Mouse (Mus musculus): ENCODE results near the gene Cfap69. TPM values are rescaled to one million over a fixed set of nuclear protein-coding genes. Genes with fewer than 3 reads are reported as not detected.

Gene Cfap69
- 0.17 TPM for polyA plus RNA-seq (2017; shearing (Covaris generic))

GRCm38 (mm10) chr5:5663655-5664370 is at the start of gene Cfap69:
Gene Cfap69 (minus strand): TSS chr5:5664239.

GRCm38 (mm10) chr5:5693956-5694653 is 30.1 kb upstream of the Cfap69 start, which contains the start of gene Steap2:
Gene Steap2 (minus strand): TSS chr5:5694578.

GRCm38 (mm10) chr5:5573749-5574317 is 90.2 kb downstream of the Cfap69 start, which contains the start of gene Gm8773:
Gene Gm8773 (plus strand): TSS chr5:5573799.

GRCm38 (mm10) chr5:5559079-5559740 is 104.8 kb downstream of the Cfap69 start, which contains the start of gene Gtpbp10:
Gene Gtpbp10 (minus strand): TSS chr5:5559538.

Other genes with a start within 250 kb of the Cfap69 start
- gene Cdk14, start 243.9 kb downstream of the Cfap69 start, polyA plus RNA-seq (2017; shearing (Covaris generic)): 0.26 TPM
- not detected for gene 1700015F17Rik, start 185.1 kb downstream of the Cfap69 start, polyA plus RNA-seq (2017; shearing (Covaris generic))
- gene Cldn12, start 149.3 kb downstream of the Cfap69 start, polyA plus RNA-seq (2017; shearing (Covaris generic)): 1.7 TPM
- 12.3 TPM for gene Gtpbp10, start 104.7 kb downstream of the Cfap69 start, polyA plus RNA-seq (2017; shearing (Covaris generic))
- gene Gm8773, start 90.4 kb downstream of the Cfap69 start, polyA plus RNA-seq (2017; shearing (Covaris generic)): not detected
- 0.17 TPM for gene Steap2, start 30.3 kb upstream of the Cfap69 start, polyA plus RNA-seq (2017; shearing (Covaris generic))
- not detected for gene Steap1, start 85.1 kb upstream of the Cfap69 start, polyA plus RNA-seq (2017; shearing (Covaris generic))

Measured in effector memory CD4-positive, alpha-beta T cell, adult 5 months (primary cell).